Mouse (Mus musculus) olfactory bulb, adult 2 months (tissue): Measurements from ENCODE around the gene Letmd1.

ENCODE experiments used
- CTCF ChIP-seq: fragments of 200-500 bp; IDR thresholded peaks from 2 replicates; pipeline ENCODE4 v1.5.1; 2012; ENCODE audit warnings: low read depth, mild to moderate bottlenecking, low read length, moderate library complexity; ENCODE audit not compliant: insufficient read depth
- POLR2A ChIP-seq: fragments of 200-500 bp; IDR thresholded peaks from 2 replicates; pipeline ENCODE4 v1.6.1; 2012; ENCODE audit warnings: mild to moderate bottlenecking, low read depth, low read length, moderate library complexity; ENCODE audit not compliant: insufficient read depth

- TF ChIP-seq CTCF, result no peak
- TF ChIP-seq POLR2A, result no peak
Measured at GRCm38 (mm10) chr15:100462086-100462485, 6.7 kb upstream of the Letmd1 start.
